Mouse (Mus musculus) CD4-positive helper T cell, adult 2 months (primary cell): ENCODE results near the gene Atp1b3.

Experiments
- DNase-seq: peaks from one replicate; pipeline ENCODE4 v3.0.0-alpha.2; 2012; ENCODE audit warnings: low read depth, missing footprints, low spot score

Atp1b3 gene

DNA sequence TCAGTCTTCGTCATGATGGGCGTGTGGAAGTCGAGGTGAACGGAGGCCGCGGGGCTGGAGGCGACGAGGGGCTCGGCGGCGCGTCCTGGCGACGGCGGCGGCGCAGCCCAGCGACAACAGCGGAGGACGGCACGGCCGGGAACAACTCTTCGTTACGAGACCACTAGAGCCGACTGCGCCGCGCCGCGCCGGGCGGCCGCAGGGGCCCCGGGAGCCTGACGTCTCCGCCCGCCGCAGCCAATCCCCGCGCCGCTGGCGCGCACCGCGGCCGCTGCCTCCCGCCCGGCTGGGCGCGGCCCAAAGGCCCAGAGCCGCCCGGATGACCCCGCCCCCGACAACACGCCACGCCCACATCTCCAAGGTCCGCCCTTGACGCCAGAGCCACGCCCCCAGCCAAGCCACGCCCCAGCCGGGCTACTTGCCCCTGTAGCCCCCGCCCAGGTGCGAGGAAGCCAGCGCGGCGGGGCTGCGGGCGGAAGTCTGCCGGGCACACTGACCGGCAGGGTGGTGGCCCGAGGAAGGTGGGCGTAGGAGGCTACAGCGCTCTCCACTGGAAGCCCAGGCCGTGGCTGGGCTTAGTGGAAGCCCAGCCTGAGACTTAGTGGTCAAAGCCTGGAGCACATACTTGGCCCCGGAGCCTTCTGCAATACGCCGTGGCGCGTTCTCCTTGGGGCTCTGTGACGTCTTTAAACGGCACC is at the start of gene Atp1b3:
Gene Atp1b3 (minus strand): TSS at position 302 of the 698 bp plus-strand sequence.
- peak; percentile 96 for DNase-seq

DNA sequence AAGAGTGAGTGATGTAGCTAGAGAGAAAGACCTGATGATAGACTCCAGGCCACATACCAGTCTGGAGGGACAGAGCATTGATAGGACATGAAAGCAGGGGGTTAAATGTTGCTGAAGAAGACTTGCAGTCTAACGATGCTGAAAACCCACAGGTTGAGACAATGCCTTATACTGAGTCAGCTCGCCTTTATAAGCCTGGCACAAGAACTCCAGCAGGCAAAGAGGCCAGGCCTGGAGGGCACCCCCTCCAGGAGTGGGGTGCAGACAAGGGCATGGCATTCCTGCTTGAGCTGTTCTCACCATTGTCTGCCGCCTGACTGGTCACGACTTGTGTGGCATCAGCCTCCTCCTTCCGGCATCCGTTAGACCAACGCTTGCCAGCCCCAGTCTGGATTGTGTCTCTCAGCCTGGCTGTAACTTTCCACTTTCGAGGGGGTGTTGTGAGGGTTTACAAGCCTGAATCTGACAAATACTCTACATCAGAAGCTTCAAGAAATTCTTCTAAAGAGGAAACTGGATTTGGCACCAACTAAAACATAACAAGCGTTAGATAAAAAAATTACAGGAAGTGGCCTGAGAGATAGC is 48.7 kb upstream of the Atp1b3 start:
- DNase-seq, result no peak

DNA sequence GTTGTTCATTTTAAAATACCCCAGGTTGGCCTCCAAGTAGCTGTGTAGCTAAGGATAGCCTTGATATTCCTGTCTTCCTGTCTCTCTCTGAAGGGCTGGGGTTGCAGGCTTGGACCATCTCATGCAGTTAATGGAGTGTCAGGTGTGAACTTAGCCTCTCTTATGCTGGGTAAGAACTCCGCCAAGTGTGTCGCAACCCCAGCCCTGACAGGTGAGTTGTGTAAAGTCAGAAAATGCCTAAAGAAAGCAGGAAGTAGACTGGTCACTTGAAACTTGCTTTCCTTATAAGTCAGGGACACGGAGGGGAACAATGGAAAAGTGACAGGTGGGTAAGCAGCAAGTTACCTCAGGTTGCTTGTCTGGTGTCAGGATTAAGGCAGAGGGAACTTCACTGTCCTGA is 40.1 kb upstream of the Atp1b3 start:
- no peak for DNase-seq

DNA sequence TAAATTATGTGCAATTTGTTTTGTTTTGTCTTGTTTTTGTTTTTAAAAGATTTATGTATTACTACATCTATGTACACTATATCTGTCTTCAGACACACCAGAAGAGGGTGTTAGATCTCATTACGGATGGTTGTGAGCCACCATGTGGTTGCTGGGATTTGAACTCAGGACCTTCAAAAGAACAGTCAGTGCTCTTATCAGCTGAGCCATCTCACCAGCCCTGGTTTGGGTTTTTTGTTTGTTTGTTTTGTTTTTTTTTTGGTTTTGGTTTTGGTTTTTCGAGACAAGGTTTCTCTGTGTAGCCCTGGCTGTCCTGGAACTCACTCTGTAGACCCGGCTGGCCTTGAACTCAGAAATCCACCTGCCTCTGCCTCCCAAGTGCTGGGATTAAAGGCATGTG is 35.7 kb upstream of the Atp1b3 start:
- peak; percentile 52 for DNase-seq

DNA sequence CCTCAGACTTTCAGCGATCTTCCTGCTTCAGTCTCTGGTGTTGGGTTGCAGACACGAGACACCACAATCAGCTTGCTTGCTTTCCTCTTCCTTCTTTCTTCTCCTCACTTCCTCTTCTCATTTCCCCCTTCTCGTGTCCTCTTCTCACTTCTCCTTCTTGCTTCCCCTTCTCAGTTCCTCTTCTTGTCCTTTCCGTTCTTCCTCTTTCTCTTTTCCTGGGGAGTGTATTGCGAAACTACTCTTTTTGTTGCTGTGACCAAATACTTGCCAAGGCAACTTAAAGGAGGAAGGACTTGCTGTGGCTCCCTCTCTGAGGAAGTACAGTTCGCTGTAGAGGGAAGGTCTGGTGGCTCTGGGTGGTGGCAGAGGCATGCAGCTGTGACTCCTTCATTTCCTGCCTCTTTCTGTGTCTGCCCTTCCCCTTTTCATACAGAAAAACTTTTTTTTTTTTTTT is 35.2 kb upstream of the Atp1b3 start:
- DNase-seq, result peak; percentile 76

DNA sequence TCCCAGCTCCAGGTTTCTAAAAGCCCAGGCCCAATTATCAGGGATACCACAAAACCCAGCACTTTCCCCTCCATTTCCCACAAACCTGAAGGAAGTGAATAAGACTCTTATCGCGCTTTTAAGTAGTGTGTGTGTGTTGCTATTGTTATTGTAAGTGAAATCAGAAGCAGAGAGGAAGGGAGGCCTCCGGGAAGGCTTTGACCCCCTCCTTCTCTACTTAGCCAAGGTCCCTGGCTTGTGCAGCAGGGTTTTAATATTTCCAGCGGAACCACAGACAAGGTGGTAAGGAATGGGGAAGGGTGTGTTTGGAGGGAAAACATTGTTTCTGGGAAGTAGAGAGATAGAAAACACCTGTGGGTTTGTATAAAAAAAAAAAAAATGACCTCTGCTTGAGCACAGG is 34.4 kb upstream of the Atp1b3 start:
- no peak for DNase-seq

DNA sequence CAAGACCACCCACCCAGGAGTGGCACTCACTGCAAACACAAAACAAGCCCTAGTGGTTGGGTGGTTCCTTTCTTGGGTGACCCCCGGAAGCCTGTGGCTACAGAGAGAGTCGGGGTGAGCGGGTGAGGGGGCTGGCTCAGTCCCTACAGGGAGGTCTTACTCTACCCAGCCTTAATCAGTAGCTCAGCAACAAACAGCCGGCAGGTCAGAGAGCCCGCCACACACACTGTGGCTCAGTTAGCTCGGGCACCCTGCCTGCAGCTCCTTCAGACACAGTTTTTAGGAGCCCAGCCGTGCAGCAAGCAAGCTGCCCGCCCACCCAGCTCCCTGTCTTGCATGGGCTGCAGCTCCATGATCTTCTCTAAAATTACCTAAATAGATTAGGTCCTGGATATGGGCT is 33.9 kb upstream of the Atp1b3 start:
- DNase-seq, result no peak

DNA sequence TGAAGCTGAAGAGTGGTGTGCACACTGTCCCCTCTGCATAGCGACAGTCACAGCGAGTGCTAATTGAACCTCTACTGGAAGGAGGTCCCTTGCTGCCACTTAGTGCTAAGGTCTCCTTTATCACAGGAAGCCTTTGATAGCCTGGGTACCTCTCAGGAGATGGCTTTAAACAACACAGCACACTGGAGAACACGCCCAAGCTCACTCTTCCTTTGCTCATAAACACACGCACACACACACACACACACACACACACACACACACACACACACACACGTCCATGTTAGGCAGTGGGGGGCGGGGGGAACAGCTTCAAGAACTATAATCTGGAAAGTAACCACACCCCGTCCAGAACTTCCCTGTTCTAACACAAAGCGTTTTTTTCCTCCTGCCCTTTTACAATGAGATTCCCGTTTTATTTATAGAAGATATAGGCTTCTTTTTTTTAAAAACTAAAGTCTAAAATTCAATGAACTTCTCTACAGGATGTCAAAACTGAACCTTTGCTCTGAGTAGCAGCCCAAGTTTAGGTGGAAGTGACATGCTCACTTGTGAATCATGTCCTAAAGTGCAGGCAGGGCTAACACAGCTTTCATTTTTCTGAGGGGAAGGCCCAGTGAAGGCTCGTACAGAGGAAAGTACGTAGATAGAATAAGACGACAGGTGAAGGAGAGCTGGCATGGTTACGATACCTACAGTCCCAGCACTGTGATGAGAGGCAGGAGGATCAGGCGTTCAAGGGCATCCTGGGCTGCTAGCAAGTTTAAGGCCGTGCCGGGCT is 30.9 kb upstream of the Atp1b3 start:
- peak; percentile 91 for DNase-seq

DNA sequence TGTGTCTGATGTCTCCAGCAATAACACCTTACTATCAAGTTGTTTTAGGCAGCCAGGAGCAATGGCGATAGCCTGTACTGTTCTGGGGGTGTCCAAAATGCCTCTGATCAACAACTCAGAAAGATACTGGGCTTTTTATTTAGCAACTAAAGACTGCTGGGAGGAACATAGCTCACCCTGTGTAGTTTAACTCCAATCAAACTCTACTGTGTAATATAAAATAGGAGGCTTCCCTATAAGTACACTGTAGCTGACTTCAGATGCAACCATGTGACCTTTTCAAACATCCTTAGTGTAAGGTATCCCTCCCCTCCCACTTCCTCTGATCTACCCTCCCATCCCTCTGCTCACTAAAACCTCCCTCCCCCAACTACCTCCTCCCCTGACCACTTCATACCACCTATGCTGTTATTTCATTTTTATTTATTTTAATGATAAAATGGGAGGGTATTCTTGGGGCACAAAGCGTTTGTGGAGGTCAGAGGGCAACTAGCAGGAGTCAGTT is 29.5 kb upstream of the Atp1b3 start:
- DNase-seq, result peak; percentile 61

DNA sequence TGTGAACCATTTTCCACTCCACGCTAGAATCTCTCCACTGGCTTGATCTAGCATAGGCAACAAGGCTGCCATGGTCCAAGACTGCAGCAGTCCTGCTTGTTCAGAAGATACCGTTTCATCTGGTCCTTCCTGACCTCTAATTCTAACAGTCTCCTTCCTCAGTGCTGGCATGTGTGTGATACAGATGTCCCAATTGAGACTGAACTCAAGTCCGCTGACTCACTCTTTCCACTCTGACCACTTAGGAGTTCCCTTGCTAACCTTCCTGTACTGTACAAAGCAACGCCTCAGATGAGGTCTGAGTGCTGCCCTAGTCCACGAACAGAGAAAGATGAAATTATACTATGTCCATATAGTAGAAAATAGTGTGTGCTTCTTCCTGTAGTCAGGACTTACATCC is 28.9 kb upstream of the Atp1b3 start:
- DNase-seq, result peak; percentile 48

DNA sequence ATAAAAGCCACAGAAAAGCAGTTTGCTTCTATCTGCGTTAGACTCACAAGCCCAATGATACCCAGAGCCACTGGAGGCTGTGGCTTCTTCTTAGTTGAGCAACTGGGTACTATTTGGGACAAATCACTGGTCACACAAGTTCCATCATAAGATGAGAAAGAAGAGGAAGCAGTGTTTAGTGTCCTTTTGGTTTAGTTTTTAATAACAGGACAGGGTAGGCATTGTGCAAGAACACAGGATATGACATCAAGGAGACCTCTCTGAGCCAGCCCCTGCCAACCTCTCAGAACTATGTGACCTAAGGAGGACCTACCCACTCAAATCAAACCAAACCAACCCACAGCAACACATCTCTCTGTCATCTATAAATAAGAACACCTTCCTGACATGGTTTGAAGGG is 27.7 kb upstream of the Atp1b3 start:
- peak; percentile 39 for DNase-seq

DNA sequence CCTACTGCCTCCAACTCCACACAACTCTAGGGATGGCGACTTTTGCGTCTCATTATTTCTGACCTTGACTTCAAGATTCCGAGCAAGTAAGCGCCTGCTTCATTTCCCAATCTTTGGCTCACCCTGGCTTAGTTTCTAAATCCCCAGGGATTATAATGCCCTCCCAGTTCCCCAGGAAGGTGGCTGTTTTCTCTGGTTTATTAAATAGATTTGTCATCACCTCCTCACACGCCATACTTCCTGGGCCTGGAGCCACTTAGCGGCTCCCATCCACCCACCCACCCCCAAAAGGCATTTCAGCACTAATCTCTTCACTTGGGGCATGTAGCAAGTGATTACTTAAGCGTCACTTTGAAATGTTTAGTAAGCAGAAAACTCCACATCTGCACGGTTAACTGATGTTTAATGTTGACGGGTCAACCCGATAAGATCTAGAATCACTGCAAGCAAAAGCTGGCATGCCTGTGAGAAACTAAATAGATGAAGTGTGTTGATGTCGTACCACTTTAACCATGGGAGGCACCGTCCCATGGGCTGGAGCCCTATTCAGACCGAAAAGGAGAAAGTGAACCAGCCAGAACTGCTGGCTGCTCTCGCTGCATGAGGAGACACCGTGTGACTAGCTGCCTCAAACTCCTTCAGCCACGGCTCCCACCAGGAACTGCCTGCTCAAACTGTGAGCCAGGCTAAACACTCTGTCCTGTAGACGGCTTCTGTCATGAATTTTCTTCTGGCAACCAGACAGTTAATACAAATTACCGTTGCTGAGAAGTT is 19.7 kb upstream of the Atp1b3 start:
- no peak for DNase-seq

DNA sequence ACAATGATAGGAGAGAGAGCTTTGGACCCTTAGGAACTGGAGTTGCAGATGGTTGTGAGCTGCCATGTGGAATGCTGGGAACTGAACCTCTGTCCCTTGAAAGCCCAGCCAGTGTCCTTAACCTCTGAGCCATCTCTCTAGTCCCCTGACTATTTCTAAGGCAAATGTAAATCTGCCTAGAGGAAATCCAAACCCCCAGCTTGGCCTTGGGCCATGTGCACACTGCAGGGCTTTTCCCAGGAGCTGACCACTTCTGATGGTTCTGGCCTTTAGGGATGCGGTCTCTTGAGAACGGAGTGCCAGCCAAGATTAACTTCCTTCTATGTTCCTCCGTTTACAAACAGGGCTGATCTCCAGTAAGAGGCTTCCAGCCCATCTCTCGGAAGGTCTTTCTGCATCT is 18.5 kb upstream of the Atp1b3 start:
- no peak for DNase-seq

DNA sequence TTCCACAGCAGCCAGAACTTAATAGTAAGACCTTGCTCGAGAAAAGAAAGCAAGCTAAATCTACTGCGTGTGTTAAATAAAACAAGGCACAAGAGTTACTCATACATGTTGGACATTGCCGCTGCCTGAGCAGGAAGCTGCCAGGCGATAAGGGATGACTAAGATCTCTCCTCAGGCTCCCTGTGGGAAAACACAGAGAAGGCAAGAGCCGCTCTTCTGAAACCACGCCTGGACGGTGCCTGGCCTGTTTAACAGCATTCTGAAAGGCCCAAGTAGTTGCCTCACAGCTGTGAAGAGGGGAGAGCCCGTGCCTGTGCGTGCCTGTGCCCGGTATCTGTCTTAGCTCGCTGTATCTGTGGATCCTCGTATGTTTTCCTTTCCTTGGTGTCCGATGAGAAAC is 17.2 kb upstream of the Atp1b3 start:
- no peak for DNase-seq

DNA sequence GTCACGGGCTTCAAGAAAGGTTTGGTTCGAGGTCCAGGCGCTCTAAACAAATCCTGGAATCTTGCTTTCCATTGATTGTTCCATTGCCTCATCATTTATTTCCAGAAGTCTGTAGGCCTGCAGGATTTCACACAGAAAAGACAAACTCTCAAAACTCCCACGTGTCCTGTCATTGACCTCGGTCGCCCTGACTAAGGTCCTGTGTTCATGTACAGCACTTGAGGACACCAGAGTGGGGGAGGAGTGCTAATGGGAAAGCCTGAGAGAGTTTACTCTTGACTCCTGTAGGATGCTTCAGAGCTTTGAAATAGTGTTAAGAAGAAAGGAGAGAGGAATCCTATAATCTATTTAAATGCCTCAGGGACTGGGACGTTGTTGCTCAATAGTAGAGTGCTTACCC is 15.3 kb upstream of the Atp1b3 start:
- DNase-seq, result no peak

DNA sequence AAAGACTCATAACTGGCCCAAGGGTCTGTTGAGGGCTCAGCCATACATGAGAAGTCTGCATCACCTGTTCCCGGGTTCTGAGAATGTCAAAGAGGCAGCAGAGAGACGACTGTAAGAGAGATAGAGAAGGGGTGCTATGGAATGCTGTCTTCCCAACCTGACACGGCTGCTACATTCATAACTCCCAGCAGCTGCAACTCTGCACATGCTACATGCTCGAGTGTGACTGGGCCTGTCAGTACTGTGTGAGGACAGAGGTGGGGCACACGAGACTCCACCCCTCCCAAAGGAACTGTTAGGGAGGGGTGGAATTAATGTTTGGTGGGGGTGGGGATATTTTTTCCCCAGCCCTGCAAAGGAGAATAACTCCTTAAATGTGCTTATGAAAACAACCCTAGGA is 14.5 kb upstream of the Atp1b3 start:
- DNase-seq, result no peak

DNA sequence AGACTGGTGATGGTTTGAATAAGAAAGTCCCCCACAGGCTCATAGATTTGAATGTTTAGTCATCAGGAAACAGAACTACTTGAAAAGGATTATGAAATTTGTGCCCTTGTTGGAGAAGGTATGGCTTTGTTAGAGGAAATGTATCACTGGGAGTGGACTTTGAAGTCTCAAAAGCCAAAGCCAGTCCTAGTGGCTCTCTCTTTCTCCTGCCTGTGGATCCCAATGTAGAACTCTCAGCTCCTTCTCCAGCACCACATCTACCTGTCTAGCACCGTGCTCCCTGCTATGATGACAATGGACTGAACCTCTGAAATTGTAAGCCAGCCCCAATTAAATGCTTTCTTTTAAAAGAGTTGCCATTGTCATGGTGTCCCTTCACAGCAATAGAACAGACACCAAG is 12.9 kb upstream of the Atp1b3 start:
- no peak for DNase-seq

DNA sequence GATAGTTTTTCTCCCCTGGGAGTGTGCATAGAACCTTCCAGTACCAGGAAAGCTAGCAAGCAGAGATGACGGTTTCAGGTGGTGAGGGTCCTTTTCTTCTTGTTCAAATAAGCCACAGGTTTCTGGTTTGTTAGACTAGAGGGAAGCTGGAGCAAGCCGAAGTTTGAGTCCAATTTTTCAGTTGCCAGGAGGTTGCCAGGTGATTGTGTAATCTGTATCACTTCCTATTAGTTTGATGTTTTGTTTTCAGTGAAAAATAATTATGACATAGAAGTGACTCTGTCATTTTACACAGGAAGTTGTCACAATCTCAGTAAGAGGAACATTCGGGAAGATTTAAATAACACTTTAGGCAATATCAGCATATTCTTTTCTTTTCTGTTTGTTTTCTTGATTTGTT is 11.6 kb upstream of the Atp1b3 start:
- no peak for DNase-seq

DNA sequence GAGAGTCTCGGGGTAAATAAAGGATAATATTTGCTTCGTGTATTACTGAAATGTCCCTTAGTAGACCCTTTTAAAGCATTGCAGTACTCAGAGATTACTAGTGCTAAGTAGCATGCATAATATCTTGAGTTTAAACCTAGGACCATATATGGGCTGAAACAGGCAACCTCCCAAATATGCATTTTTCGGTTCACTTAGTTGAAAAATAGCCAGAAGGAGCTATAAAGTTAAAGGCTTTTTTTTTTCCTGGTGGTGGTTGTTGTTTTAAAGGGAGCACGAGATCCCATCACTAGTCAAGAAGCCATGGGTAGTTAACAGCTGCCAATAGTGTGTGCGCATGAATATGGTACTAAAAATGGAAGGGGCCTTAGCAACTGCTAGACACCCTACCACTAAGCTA is 6.8 kb upstream of the Atp1b3 start:
- no peak for DNase-seq

DNA sequence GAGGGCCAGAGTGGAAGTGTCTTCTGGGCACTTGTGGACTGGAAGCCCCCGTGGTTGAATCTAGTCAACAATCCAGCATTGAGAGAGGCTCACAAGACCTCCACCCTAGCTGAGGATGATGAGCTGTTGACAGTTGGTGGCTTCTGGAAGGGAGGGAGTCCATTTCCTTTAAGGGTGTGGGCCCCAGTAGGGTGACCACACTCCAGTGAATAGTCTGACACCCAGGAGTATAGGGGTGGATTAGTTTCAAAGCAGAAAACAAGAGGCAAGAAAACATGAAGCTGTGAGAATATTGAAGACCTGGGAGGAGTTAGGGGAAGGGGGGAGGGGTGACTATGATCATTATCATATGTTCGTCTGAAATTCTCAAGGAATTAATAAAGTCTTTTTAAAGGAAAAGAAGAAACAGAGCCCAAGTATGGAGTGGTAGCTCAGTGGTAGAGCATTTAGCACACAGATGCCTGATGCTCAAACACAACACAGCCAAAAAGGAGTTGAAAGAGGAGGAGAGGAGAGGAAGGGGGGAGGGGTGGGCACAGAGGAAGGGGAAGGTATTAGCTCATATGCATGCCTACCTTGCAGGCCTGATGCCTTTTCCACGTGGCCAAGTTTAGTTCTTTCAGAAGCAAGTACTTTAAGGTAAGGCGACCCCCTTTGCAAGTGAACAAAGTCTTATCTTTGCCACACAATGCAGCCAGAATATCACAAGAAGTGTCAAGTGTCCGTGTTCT is 5.6 kb upstream of the Atp1b3 start:
- DNase-seq, result peak; percentile 36

DNA sequence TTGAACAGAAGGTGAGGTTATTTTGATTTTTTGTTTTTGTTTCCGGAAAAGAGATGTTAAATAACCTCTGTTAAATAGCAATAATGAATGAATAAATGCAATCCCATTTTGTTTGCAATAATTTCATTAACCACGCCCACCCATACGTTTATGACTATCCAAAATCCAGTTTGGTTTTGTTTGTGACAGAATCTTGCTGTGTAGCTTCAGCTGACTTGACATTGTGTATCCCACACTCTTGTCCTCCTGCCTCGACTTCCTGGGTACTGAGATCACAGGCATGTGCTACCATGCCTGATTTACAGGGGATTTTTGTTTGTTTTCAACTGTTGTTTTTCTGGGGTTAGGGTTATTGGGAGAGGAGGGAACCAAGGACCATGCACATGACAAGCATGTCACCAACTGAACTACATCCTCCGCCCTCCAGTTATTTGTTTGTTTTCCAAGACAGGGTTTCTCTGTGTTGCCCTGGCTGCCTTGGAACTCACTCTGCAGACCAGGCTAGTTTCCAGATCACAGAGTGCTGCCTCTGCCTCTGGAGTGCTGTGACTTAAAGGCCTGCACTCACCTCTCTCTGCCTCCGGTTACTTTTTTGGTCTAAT is 1.1 kb upstream of the Atp1b3 start:
- DNase-seq, result no peak
